Mouse (Mus musculus): ENCODE results near the gene Sox6.
A peak's percentile ranks its signal among the peaks of the same experiment; 100 is the strongest.

The Sox6 gene

DNA sequence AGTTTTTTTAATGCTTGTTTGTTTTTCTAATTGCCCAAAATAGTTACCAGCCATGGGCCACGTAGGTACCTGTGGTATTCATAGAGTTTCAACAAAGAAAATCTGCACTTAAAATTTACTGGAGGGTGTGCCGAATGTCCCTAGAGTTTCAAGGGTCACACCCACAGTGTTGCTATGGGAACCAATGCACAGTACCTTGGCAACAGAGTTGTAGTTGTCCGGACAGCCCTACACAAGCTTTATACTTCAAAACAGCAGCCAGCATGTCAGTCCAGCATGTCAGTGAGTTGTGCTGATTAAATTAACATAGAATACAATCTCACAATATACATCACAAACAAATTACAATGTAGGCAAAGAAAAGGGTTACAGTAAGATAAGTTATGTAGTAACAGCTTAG lies 567.1 kb downstream of the Sox6 start:
- DNase-seq: no peak

DNA sequence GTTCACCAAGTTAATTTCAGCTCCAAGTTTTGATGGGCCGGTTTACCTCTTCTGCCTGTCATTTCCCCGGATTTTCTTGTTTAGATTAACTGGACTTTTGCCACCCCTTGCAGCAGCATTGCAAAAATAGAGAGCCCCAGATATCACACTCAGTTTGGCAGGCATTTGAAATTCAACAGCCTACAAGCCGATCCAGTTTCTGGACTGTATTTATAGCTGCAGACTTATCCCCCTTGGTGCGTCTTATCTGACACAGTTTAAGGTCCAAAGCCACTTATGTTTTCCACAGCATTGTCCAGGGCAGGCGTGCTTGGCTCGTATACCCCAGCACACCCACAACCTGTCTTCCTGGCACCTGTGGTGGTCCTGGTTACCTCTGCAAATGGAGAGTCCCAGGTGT lies 571.8 kb downstream of the Sox6 start:
- no peak for DNase-seq

DNA sequence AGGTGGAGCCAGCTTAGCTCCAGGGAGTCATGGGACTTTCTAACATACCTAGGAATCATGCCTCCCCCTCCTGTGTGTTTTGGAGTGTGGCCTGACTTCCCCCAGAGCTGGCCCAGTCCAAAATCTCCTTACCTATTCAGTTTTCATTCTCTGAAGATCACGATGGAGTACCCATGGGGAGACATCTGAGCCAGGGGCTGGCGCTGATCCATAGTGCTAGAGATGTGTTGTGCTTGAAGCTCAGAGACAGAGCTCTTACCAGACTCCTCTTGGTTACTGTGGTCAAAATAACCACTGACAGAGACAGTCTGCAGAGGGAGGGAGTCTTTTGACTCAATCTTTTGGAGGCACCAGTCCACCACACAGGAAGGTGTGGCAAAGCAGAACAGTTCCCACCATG lies 575.2 kb downstream of the Sox6 start:
- DNase-seq: no peak

DNA sequence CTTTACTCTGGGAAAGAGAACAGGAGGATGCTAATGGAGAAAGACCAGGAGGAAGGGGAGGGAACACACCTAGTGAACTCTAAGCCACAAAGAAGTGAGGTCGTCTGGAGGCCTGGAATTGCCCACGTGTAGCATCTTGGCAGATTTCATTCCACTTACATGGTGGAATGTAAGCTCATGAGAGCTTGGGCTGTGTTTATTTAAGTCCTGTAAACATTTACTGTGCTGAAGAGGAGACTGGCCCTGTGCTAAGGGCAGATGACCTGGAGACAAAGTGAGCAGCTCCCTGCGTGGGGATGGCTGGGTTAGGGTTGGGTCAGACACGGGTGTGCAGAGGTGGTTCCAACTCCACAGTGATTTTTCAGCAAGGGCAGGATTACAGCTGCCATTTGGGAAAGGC lies 576.3 kb downstream of the Sox6 start:
- no peak for DNase-seq

DNA sequence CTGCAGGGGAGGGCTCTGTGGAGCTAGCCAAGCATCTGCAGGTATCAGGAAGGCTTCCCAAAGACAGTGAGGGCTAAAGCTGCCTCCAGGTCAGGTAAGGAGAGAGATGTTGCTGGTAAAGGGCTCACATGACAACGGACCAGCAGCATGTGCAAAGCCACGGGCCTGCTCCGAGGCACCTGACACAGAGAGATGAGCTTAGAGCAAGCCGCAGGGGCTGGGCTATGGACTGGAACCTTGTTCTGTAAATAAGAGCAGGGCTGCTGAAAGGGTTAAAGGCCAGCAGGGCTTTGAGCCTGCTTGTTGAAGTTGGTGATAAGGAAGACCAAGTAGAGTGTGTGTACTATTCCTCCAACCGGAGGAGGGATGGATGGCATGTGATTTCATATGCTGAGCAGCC lies 583.6 kb downstream of the Sox6 start:
- no peak for DNase-seq

DNA sequence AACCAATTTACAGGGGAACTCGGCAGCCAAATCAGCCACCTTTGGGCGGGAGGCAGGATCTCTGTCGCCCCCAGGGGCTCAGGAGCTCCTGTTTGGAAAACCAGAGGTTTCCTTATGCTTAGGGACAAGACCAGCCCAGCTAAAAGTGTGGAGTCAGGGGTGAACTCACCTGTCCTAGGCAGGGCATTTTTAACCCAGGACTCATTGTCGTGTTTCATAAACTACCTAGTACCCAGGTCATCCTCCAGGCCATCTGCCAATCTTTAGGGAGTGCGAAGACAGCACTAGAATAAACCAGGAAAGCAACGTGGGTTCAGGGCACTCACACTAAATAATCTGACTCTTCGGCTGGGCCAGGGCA lies 584.9 kb downstream of the Sox6 start:
- DNase-seq: no peak

DNA sequence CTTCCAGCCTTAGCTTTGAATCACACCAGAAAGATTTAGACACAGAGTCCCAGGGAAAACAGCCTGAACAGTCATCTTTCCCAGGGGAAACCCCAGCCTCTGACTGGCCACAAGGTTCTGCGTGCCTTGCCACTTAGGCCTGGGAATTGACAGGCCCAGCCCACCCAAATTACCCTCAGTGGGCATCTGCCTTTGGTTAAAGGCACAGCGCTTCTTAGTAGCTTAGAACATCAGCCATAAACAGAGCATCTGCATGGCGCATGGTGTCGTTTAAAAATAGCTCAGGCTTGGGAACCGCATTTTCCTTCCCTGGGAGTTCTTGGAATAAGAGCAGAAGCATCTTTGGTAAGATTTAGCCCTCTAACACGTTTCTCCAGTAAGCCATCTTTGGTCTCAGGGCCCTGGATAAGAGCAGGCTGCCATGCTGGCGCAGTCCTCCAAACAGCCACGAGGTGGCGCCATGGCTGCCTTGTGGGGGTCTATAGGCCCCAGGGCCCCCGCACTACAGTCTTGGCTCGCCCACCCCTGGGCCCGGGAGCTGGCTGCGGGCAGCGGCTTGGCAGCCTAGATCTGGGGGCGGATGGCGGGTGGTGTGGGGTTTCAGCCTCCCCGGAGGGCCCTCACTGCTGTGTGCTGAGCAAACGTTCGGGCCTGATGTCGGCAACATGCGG lies 585.4 kb downstream of the Sox6 start:
- DNase-seq: peak; percentile 4 to 5

DNA sequence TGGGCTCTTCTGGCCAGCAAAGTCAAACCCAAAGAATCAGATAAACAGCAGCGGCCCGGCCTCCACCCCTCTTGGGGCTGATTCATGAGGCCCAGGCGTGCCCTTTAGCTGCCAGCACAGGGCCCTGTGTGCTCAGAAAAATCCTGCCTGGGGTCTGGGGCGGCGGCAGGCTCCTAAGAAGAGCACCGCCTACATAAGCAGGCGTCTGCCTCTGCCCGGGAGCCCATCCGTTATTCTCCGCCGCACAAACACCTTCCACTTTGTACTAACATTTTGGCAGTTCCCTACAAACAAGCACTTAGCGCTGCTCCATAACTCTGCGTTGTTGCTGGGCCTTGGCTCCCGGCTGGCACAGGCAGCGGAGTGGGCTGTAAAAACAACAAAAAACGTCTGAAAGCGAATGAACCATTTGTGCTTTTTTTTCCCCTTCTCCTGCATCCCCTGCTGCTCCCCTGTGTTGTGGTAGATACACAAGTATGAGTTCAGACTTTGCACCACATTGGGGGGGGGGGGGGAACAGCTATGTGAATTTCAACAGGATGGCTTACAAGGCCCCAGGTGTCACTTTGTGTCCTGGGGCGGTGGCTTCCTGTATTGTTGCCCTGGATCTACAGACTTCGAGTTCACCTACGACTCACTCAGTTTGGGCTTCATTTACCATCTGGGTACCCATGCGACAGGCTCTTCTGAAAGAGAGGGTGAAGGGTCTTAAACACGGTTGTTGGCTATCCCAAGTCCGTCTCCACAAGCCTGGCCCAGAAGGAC lies 588.0 kb downstream of the Sox6 start:
- DNase-seq: no peak

DNA sequence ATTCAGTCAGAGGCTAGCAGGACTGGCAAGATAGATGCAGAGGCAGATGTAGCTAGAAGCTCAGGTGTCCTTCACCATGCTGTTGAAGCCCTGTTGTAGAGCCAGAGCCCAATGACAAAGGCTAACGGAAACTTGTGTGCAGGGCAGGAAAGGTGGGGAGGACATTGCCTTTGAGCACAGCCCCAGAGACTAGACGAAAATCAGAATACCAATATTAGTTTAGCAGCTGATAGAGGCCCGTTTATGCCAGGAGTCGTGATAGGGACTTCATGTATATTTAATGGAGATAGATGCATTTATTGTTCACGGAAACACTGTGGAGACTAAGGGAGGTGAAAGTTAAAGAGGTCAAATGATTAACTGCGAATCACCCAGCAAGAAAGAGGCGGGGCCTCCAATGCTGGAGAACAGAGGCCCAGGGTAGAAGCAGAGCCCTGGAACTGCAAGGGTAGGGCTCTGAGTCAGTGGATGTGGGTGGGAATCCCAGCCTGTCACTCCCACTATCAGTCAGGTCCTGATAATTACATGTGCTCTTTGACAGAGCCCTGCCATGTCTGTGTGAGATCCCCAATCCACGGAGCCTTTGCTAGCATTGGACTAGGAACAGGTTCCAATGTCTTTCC lies 590.1 kb downstream of the Sox6 start:
- DNase-seq: no peak

DNA sequence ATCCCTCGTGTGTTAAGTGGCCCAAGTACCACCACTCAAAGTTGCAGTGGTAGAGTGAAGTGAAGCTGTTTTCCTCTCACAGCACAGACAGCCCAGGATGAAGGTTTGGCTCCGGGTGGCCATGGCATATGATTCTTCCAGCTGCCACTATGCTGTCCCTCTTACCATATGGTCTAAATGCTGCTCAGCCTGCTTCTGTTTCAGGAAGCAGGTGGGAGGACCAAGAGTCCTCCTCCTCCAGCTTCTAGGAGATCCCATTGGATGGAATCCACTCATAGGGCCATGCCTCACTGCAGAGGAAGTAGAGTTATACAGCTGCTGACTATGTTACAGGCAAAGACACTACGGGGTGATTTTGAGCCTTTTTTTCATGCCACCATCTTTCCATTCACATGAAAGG lies 591.5 kb downstream of the Sox6 start:
- no peak for DNase-seq

DNA sequence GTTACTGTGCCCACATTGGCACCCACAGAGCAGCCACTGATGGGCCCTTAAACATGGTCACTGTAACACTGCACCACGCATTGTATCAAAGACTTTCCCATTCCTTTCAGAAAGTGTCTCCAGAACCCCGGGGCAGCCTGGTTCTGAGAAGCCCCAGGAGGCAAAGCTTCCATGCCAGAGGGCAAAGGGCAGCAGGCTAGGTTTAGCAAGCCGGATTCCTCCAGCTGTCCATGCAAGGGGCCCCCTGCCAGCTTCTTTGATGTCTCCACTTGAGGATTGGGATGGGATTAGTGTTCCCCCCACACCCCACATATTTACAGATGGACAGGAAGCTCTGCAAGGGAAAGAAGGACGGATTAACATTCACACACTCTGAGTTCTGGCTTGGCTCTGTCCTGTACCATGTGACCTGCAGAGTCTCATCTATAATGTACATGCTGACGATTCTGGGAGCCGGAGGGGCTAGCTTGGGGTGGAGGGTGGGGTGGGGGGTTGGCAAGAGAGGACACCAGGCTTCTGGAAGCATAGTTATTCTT lies 592.0 kb downstream of the Sox6 start:
- DNase-seq: no peak

DNA sequence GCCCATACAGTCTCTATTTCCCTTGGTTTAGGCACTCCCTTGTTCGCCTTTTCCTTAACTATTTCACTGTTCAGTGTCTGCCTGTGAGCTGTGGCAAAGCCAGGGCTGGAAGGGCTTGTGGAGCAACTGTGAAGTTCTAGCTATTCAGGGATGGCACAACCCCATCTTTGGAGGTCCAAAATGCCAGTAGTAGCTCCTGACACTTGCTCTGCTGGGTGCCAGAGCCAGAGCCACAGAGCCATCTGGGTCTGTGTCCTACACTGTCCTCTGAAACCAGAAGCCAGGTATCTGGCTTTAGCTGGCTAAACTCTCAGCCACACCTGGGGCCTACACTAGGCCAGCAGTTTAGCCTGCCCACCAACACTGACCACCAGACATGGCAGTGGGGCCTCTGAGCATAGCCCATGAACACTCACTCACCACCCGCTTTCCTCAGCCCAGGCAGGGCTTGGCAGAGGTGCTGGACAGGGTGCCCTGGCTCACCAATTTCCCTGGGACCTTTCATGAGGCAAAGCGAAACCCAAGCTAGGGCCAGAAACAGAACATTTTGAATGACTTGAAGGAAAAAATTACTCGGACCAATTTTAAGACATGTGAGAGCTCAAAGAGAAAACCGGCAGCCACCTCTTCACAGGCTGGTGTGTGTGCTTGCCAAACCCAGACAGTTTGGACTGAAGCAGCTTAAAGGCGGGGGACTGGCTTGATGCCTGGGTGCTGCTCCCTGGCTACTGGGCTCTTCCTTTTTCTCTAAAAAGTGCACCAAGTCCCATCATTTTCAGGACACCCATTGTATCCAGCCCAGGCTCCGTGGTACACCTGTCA lies 612.2 kb downstream of the Sox6 start:
- DNase-seq: peak; percentile 21 to 30

DNA sequence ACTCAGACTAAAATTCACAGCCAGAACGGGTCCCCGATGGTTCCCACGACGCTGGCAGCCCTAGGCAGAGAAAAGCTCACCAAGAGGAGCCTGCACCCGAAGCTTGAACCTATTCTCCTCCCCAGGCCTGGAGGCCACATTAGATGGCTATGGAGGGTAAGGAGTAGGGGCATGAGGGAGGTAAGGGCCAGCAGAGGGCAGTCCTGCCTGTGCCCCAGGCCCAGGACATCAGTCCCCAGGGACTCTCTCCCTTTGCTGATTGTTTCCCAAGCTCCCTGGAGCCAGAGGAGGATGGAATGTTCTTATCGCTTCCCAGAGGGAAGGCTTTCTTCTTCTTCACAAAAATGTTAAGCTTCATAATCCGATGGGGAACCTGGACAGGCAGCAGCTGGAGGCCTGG lies 615.8 kb downstream of the Sox6 start:
- no peak for DNase-seq

DNA sequence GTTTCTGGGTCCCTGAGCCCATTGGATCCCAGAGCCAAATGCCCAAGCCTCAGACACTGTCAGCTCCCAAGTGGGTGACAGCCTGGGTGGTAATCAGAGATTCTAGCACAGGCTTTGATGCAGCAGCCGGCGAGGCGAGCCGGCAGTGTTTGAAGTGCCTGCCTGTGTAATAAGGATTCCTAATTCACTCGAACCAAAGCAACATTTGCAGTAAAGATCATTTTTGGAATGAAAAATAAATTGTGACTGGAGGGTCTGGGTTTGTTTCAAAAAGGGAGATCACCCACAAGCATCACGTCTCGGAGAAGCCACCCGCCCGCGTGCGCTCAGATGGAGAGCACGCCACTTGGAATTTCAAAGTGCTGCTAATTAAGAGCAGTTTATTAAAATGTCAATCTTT lies 617.6 kb downstream of the Sox6 start:
- no peak for DNase-seq

Data from cerebellum, adult 18-20 months (tissue).